Mouse (Mus musculus) ES-E14 (cell line): ENCODE results near the gene Tfpi.

Experiments used
- CHD2 ChIP-seq: IDR thresholded peaks from 2 replicates; pipeline ENCODE4 v1.6.1; 2014; ENCODE audit warnings: mild to moderate bottlenecking, low read depth, low read length, inconsistent platforms
- MAFK ChIP-seq: IDR thresholded peaks from 2 replicates; pipeline ENCODE4 v1.6.1; 2014; ENCODE audit warnings: mild to moderate bottlenecking, low read depth, low read length, inconsistent platforms; ENCODE audit not compliant: insufficient read depth
- ZC3H11A ChIP-seq: IDR thresholded peaks from 2 replicates; pipeline ENCODE4 v1.6.1; 2012; ENCODE audit warnings: low read depth, mild to moderate bottlenecking, inconsistent platforms, low read length, borderline replicate concordance
- ZNF384 ChIP-seq: IDR thresholded peaks from 2 replicates; pipeline ENCODE4 v1.6.1; 2012; ENCODE audit warnings: low read depth, low read length, inconsistent platforms

GRCm38 (mm10) chr2:84495108-84495507 is 18.5 kb upstream of the Tfpi start:
- no peak for TF ChIP-seq ZC3H11A
- TF ChIP-seq MAFK, result no peak
- no peak for TF ChIP-seq ZNF384
- no peak for TF ChIP-seq CHD2
